Mouse (Mus musculus) embryonic facial prominence, embryonic 14.5 days (tissue): ENCODE results near the gene Rab30. TPM values are rescaled to one million over a fixed set of nuclear protein-coding genes. Genes with fewer than 3 reads are reported as not detected.

Experiments
- ATAC-seq: fragments of 200-750 bp; cut with Nextera tagmentation; 2 replicates; pipeline ENCODE4 v1.8.0; 2017; ENCODE audit warnings: low read depth, moderate number of reproducible peaks, moderate TSS enrichment
- DNase-seq: peaks from one replicate; pipeline ENCODE4 v3.0.0-alpha.2; 2015; ENCODE audit warnings: low spot score
- H3K27ac ChIP-seq: fragments of 300-500 bp; sonication (generic); replicated peaks from 2 replicates; pipeline ENCODE4 v1.5.1; 2014; ENCODE audit warnings: low read depth, mild to moderate bottlenecking, low read length, moderate library complexity
- H3K27me3 ChIP-seq: fragments of 300-500 bp; sonication (generic); replicated peaks from 2 replicates; pipeline ENCODE4 v1.6.1; 2014; ENCODE audit warnings: low read length; ENCODE audit not compliant: control insufficient read depth, insufficient read depth
- H3K36me3 ChIP-seq: fragments of 300-500 bp; sonication (generic); 2 replicates; pipeline ENCODE4 v1.6.1; 2014; ENCODE audit warnings: low read length, mixed read lengths; ENCODE audit not compliant: control insufficient read depth, insufficient read depth
- H3K4me1 ChIP-seq: fragments of 300-500 bp; sonication (generic); 2 replicates; pipeline ENCODE4 v1.6.1; 2014; ENCODE audit warnings: antibody characterized with exemption, low read length; ENCODE audit not compliant: control insufficient read depth, insufficient read depth
- H3K4me2 ChIP-seq: fragments of 300-500 bp; sonication (generic); 2 replicates; pipeline ENCODE4 v1.6.1; 2014; ENCODE audit warnings: low read depth, mild to moderate bottlenecking, low read length, moderate library complexity, mixed read lengths
- H3K4me3 ChIP-seq: fragments of 300-500 bp; sonication (generic); 2 replicates; pipeline ENCODE4 v1.5.1; 2014; ENCODE audit warnings: low read depth, mild to moderate bottlenecking, low read length
- H3K9ac ChIP-seq: fragments of 300-500 bp; sonication (generic); 2 replicates; pipeline ENCODE4 v1.6.1; 2014; ENCODE audit warnings: low read depth, mild to moderate bottlenecking, low read length, moderate library complexity, mixed read lengths
- H3K9me3 ChIP-seq: fragments of 300-500 bp; sonication (generic); 2 replicates; pipeline ENCODE4 v1.6.1; 2016; ENCODE audit warnings: low read length; ENCODE audit not compliant: control insufficient read depth
- WGBS: fragments of 180-500 bp; shearing (Covaris S2); extraction: QIAGEN DNeasy Blood & Tissue Kit; methylation state at CpG from one replicate; pipeline ENCODE4 v1.1.7; 2014; 5-methylcytosine and 5-hydroxymethylcytosine counted together
- polyA plus RNA-seq: library from polyadenylated mRNA; unstranded; fragments of >200 nt; fragmentation: Nextera tagmentation; extraction: Ambion mirVana; gene quantifications from 2 replicates; pipeline ENCODE4 v1.2.1, GENCODE M21; 2014

The Rab30 gene
- polyA plus RNA-seq, 1 experiment from 2014 or later = 21.3 TPM

DNA sequence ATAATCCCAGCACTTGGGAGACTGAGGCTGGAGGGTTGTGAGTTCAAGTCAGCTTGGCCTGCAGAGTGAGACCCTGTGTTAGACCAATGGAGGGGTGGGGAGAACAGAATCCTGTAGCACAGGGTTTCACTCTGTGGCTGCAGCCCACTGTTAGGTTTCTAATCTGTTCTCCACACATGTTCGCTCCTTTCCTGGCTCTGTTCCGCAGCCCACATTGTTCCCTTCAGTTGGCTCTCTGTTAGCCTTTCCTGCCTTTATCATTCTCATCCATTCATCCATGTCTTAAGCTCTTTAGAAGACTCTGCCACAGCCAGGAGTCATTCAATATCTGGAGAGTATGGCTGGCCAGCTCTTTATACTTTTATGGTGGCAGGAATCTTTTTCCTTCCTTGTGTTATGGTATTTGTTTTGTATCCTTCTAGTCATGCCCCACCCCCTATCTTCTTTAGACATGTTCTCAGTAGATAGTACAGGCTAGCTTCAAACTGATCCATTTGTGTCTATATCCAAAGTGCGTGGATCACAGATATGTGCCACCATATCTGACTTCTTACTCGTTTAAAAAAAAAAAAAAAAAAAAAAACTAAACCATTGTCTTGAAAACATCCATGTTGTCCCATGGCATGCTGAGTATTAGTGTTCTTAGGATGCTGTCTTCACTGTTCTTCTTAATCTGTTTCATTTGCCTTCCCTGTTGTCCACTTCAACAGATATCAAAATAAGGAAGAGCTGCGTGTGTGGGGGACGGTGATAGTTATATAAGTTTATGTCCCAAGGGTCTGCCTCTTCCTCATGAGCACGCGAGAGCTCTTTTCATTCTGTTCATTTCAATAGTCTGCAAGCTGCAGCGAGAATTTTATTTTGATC lies 142.7 kb downstream of the Rab30 start:
- ATAC-seq (no peak), DNase-seq (no peak)
- H3K27me3 ChIP-seq = no peaks in the 10 kb centered on the region
- H3K27ac ChIP-seq = no peak overlapping the region
- WGBS = 88% methylated on average over 9 of the region's 9 CpGs
- 0 out of 2 replicates have a peak, but pooled peaks cover 4% of the 10 kb centered on the region for H3K36me3 ChIP-seq
- no peak overlapping the region for H3K4me3 ChIP-seq
- H3K9me3 ChIP-seq = no peaks in the 10 kb centered on the region
- no peaks in the 10 kb centered on the region for H3K4me1 ChIP-seq
- no peak overlapping the region for H3K4me2 ChIP-seq
- H3K9ac ChIP-seq = no peak overlapping the region

DNA sequence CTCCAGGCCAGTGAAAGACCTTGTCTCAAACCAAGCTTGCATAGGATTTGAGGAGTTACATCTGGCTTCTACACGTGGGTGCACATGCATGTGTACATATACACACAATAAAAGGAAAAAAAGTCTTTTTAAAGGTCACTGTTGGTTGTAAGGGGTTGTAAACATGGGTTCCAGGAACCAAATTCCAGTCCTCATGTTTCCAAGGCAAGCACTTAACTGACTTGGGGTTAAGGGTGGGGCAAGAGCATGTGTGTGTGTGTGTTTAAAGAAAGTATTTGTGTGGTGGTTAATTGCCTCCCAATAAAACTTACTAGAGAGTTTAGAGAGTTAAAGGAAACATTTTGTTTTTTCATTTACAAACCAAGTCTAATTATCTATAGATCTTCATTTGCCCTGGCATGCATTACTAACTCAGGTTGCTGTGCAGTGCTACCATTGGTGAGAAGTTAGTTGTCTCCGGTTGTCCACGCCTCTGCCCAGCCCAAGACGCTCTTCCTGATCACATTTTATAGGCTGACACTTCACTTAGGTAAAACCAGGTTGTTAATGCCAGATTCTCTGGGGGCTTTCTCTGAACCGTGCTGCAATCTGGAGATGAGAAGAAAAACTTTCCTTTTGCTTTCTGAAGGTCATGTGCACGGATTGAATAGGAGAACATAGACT lies 143.7 kb downstream of the Rab30 start:
- H3K27ac ChIP-seq = no peak overlapping the region
- no peak overlapping the region for H3K4me2 ChIP-seq
- no peak overlapping the region for H3K9ac ChIP-seq
- WGBS = 81% methylated on average over 6 of the region's 6 CpGs
- no peak overlapping the region for H3K4me3 ChIP-seq
- H3K27me3 ChIP-seq = no peaks in the 10 kb centered on the region
- ATAC-seq (no peak), DNase-seq (no peak)
- no peaks in the 10 kb centered on the region for H3K9me3 ChIP-seq
- 0 out of 2 replicates have a peak, but pooled peaks cover 4% of the 10 kb centered on the region for H3K36me3 ChIP-seq
- no peaks in the 10 kb centered on the region for H3K4me1 ChIP-seq

DNA sequence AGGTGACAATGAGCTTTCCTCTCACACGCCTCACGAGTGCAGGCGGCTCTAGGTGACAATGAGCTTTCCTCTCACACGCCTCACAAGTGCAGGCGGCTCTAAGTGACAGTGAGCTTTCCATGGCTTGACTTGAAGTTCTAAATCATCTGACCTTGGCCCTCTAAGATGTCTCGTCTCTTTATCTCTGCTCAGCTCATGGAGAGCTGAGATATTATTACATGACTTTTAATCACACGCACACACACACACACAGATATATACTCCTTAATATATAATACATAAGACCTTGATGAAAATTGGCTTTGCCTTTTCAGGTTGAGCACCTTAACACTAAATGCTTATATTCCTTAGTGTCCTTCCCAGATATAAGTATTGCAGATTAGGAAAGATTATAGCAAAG lies 145.4 kb downstream of the Rab30 start:
- no peak overlapping the region for H3K9ac ChIP-seq
- no peak overlapping the region for H3K4me2 ChIP-seq
- no peaks in the 10 kb centered on the region for H3K9me3 ChIP-seq
- 85% methylated on average over 7 of the region's 7 CpGs for WGBS
- no peak overlapping the region for H3K4me3 ChIP-seq
- 0 out of 2 replicates have a peak, but pooled peaks cover 4% of the 10 kb centered on the region for H3K36me3 ChIP-seq
- H3K4me1 ChIP-seq = no peaks in the 10 kb centered on the region
- ATAC-seq (no peak), DNase-seq (no peak)
- no peaks in the 10 kb centered on the region for H3K27me3 ChIP-seq
- H3K27ac ChIP-seq = no peak overlapping the region

DNA sequence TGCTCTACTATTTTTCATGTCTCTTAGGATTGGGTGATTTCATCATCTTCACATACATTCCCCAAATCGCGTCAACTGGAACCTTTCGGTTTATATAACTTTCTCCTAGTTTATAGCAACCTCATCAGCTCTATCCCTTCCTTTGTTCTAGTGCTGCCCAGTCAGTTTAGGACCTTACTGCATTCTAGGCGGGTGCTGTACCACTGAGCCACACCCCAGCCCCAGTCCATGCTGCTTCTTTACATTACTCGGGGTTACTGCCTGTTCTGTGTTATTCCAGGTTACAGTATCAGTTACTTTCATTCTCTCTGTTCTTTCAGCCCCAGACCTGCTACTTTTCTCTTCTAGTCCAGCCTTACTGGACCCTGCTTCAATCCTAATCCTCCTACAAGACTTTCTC lies 145.8 kb downstream of the Rab30 start:
- H3K4me2 ChIP-seq = no peak overlapping the region
- no peak overlapping the region for H3K4me3 ChIP-seq
- DNase-seq (no peak), ATAC-seq (no peak)
- WGBS = 93% methylated on average over 5 of the region's 5 CpGs
- no peak overlapping the region for H3K27ac ChIP-seq
- H3K36me3 ChIP-seq = 0 out of 2 replicates have a peak, but pooled peaks cover 4% of the 10 kb centered on the region
- H3K9ac ChIP-seq = no peak overlapping the region
- no peaks in the 10 kb centered on the region for H3K4me1 ChIP-seq
- H3K27me3 ChIP-seq = no peaks in the 10 kb centered on the region
- H3K9me3 ChIP-seq = peaks cover 3% of the 10 kb centered on the region

DNA sequence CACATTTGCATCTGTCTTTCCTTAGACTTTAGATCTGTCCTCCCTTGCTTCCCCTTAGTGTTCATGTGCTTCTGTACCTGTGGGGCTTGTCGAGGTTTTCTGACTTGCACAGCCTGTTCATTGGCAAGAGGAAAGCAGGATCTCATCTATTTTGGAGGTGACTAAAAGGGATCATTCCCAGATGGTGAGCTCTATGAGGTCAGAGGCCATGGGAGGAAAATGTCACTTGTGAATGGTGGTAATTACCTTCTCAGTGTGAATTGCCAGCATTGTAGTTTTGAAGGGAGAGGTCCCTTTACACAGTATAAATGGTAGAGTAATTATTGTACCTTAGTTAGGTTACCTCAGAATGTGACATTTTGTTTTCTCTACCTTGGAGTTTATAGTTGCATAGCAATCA lies 148.8 kb downstream of the Rab30 start:
- WGBS = 9% methylated on average over 1 of the region's 1 CpGs
- no peak overlapping the region for H3K27ac ChIP-seq
- 0 out of 2 replicates have a peak, but pooled peaks cover 4% of the 10 kb centered on the region for H3K36me3 ChIP-seq
- H3K9me3 ChIP-seq = peaks cover 8% of the 10 kb centered on the region
- H3K4me1 ChIP-seq = no peaks in the 10 kb centered on the region
- no peak overlapping the region for H3K9ac ChIP-seq
- no peak overlapping the region for H3K4me2 ChIP-seq
- no peaks in the 10 kb centered on the region for H3K27me3 ChIP-seq
- no peak for DNase-seq
- H3K4me3 ChIP-seq = no peak overlapping the region
- ATAC-seq = no peak

DNA sequence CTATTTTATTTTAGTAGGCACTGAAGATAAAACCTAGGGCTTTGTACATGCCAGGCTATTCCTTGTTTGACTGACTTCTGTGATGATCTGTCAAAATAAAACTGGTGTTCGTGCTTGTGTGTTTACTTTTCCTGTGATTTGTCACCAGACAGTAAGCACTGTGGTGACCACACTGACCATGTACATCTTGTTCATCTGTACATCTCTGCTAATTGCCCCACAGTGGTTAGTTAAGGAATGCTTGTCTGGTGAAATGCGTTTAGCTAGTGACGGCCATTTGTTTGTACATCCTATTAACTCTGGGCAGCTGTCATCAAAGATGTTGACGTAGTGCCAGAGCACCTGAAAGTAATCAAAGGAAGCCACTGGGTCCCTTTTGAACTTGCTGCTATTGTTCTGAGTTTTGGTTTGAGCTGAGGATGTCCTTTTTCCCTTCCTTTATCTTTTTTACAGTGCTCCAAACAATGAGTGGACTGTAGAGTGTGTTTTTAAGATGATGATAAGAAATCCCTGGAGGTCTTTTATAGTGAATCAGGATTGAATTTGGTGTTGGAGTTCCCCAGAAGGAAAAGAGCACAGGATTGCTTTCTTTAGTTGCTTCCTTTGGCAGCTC lies 149.3 kb downstream of the Rab30 start:
- no peaks in the 10 kb centered on the region for H3K4me1 ChIP-seq
- no peak overlapping the region for H3K27ac ChIP-seq
- ATAC-seq = no peak
- no peak for DNase-seq
- peaks cover 8% of the 10 kb centered on the region for H3K9me3 ChIP-seq
- H3K36me3 ChIP-seq = 0 out of 2 replicates have a peak, but pooled peaks cover 4% of the 10 kb centered on the region
- no peaks in the 10 kb centered on the region for H3K27me3 ChIP-seq
- no peak overlapping the region for H3K9ac ChIP-seq
- H3K4me3 ChIP-seq = no peak overlapping the region
- no peak overlapping the region for H3K4me2 ChIP-seq
- WGBS = 18% methylated on average over 4 of the region's 4 CpGs

DNA sequence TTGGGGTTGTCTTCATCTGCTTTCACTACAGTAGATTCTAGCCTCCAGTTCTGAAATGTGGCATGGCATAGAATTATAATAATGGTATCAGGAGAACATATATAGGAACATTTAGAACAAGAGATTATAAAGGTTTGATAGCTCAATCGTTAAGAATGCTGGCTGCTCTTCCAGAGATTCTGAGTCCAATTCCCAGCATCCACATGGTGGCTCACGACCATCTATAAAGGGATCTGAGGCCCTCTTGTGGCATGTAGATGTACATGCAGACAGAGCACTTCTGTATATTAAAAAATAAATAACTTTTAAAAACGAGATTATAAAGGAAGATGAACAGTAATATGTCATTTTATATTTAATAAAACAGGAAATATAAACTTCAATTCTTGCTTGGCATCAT lies 152.1 kb downstream of the Rab30 start:
- Histone ChIP-seq H3K4me2 (no peak overlapping the region), H3K27me3 (no peaks in the 10 kb centered on the region), H3K4me3 (no peak overlapping the region), H3K27ac (no peak overlapping the region), H3K9me3 (peaks cover 8% of the 10 kb centered on the region), H3K9ac (no peak overlapping the region), H3K36me3 (no peaks in the 10 kb centered on the region), H3K4me1 (no peaks in the 10 kb centered on the region)
- 46% methylated on average over 3 of the region's 3 CpGs for WGBS
- DNase-seq (no peak), ATAC-seq (no peak)
